8 mouse cellular contexts compared by ENCODE assay signal in the genomic region with DNA sequence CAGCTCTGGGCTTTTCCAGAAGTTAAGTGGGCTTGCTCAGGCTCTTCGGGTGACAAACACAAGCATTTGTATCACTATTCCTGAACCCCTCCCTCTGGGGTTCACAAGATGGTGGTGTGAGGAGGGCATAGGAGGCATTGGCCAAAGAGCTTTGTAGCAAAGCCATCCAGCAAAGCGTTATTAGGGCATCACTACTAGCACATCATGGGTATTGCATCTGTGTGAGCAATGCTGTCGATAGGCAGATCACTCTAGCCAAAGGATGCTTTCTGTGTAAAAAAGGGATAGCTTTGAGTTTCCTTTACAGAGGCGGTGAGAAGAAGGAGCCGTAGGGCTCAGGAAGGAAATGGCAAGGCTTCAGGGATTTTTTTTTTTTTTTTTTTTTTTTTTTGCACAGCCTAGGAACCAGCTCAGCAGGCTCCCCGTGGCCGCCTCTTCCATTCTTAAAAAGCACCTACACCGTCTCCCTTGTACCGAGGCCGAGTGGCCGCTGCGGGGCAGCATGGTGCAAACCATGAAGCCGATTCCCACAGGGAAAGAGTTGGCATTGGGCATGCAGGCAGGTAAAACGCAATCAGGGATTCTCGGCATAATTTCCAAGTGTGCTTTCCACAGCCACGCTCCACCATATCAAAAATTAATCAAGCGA. TPM values are rescaled to one million over a fixed set of nuclear protein-coding genes. Genes with fewer than 3 reads are reported as not detected.
DNase-seq lines count a peak whose midpoint lies in the region; ATAC-seq and TF ChIP-seq lines count a peak whose summit lies in the region.

No protein-coding gene starts in this region.

- 14% methylated on average over 17 of the region's 17 CpGs for WGBS in forebrain, embryonic 16.5 days
- WGBS in lung, adult 2 months, result 14% methylated on average over 17 of the region's 17 CpGs

- H3K4me2 ChIP-seq in forebrain, embryonic 16.5 days (ENCODE audit: low read length), result 0 out of 2 replicates have a peak overlapping the region, but pooled peaks have one; percentile 5

- CTCF ChIA-PET in Patski (lab: Charles Lee), result interaction anchor here (0.6 to 3.9 kb wide), 19 partner anchors 9 to 571 kb away, joined by 3 to 46 read pairs (median 5); no protein-coding TSS in a partner anchor

- no peaks in the 10 kb centered on the region; the same call in 1 of the 2 replicates for H3K4me1 ChIP-seq in forebrain, embryonic 16.5 days (replicated peaks; ENCODE audit: control insufficient read depth, insufficient read depth, low read length)
- no peaks in the 10 kb centered on the region for H3K4me1 ChIP-seq in lung, adult 2 months (ENCODE audit: control insufficient read depth, insufficient read depth, low read length)

- H3K9ac ChIP-seq in forebrain, embryonic 16.5 days (replicated peaks; ENCODE audit: low read depth, low read length), result no peak overlapping the region

- no peak for DNase-seq in Patski (ENCODE audit: low read depth, low spot score)
- peak; percentile 86 for DNase-seq in cerebellum, adult 18-20 months
- DNase-seq in heart, postnatal 25 days (ENCODE audit: low spot score), result peak; percentile 40
- peak; percentile 78 to 90 for DNase-seq in layer of hippocampus, adult 18-20 months (ENCODE audit: low spot score in 2 of 2)
- peak; percentile 79 for DNase-seq in lung, adult 2 months
- peak; percentile 84 for DNase-seq in retina, embryonic 14.5 days (ENCODE audit: low spot score)

- H3K36me3 ChIP-seq in forebrain, embryonic 16.5 days (ENCODE audit: control insufficient read depth, insufficient read depth), result no peaks in the 10 kb centered on the region

- intact Hi-C loops in heart, postnatal 25 days (cut with DNase I), result no loop called here

- TF ChIP-seq CTCF in Patski (IDR thresholded peaks at IDR 0.05), result peak; percentile 92
- peak; percentile 79 for TF ChIP-seq CTCF in lung, adult 2 months (IDR thresholded peaks at IDR 0.05; ENCODE audit: insufficient read depth, low read length)

- H3K9me3 ChIP-seq in forebrain, embryonic 16.5 days (ENCODE audit: control insufficient read depth, low read length), result no peaks in the 10 kb centered on the region

- no peak overlapping the region for H3K4me3 ChIP-seq in forebrain, embryonic 16.5 days (replicated peaks; ENCODE audit: low read length)
- no peak overlapping the region for H3K4me3 ChIP-seq in lung, adult 2 months (replicated peaks; ENCODE audit: extremely low read depth, low read depth, low read length)

- ATAC-seq in Patski, result peak; percentile 65
- ATAC-seq in forebrain, embryonic 16.5 days, result peak; percentile 89
- no peak for ATAC-seq in monocyte, adult 5-6 weeks (replicated peaks; ENCODE audit: insufficient number of reproducible peaks, low FRiP score, low TSS enrichment, poor library complexity, severe bottlenecking)

- POLR2A ChIA-PET in Patski (lab: Charles Lee), result interaction anchor here (0.6 to 2.1 kb wide), 3 partner anchors 38 to 370 kb away, joined by 3 to 7 read pairs (median 3); no protein-coding TSS in a partner anchor

- in situ Hi-C loops in Patski (cut with MboI; ENCODE audit: low pct_unique_long_range_greater_than_20kb), result loop anchor here (10.0 kb wide), 1 partner anchor 370 kb away; no protein-coding TSS in a partner anchor

- H3K27ac ChIP-seq in forebrain, embryonic 16.5 days (ENCODE audit: low read length), result no peak overlapping the region

- H3K27me3 ChIP-seq in Patski, result no peaks in the 10 kb centered on the region
- no peaks in the 10 kb centered on the region for H3K27me3 ChIP-seq in forebrain, embryonic 16.5 days (replicated peaks; ENCODE audit: control insufficient read depth, insufficient read depth, low read length)

- no peak for TF ChIP-seq POLR2A in lung, adult 2 months (IDR thresholded peaks at IDR 0.05; ENCODE audit: borderline replicate concordance, extremely low read depth, low read depth, low read length)

RNA-seq across cellular contexts. Expression of a gene that starts 26.2 kb away (rescaled TPM):
- polyA plus RNA-seq in Patski (2021), result 0.04 TPM
- 7.4 and 7.7 TPM in 2 replicates for polyA plus RNA-seq in forebrain, embryonic 16.5 days (2015; fragmentation: Nextera tagmentation; extraction: Ambion mirVana)
- total RNA-seq in heart, postnatal 25 days (2021), result 1 to 10 TPM; 4.7 to 5.5 TPM
- total RNA-seq in layer of hippocampus, adult 18-20 months (2021), result 10 to 100 TPM; 32.1 to 33.4 TPM
- 27.0 and 28.6 TPM in 2 replicates for polyA plus RNA-seq in lung, adult 2 months (2012; rRNA removed)
- total RNA-seq in monocyte, adult 5-6 weeks (2017), result not detected in 3 replicates

Comparison
In these comparisons a context has a peak if more than half of its experiments do, and no peak if none do; other contexts are left out.
1. RNA of a gene that starts 26.2 kb away (total RNA-seq): 32.1 to 33.4 TPM in layer of hippocampus, adult 18-20 months; 4.7 to 5.5 TPM in heart, postnatal 25 days and not detected in monocyte, adult 5-6 weeks; every median in the first group is over 4 times any median in the second.